Mouse (Mus musculus) stomach, postnatal 0 days (tissue): ENCODE results near the gene Mphosph10. TPM values are rescaled to one million over a fixed set of nuclear protein-coding genes. Genes with fewer than 3 reads are reported as not detected.
A peak's percentile ranks its signal among the peaks of the same experiment; 100 is the strongest.

ENCODE experiments used
- ATAC-seq: fragments of 200-750 bp; cut with Nextera tagmentation; 2 replicates; pipeline ENCODE4 v1.8.0; 2017; ENCODE audit not compliant: low FRiP score, low TSS enrichment
- DNase-seq: peaks from one replicate; pipeline ENCODE4 v3.0.0-alpha.2; 2016; ENCODE audit warnings: low spot score
- H3K27ac ChIP-seq: fragments of 300-500 bp; sonication (generic); replicated peaks from 2 replicates; pipeline ENCODE4 v1.5.1; 2014; ENCODE audit warnings: mild to moderate bottlenecking, control low read depth
- H3K27me3 ChIP-seq: fragments of 300-500 bp; sonication (generic); 2 replicates; pipeline ENCODE4 v1.6.1; 2014; ENCODE audit warnings: low read length; ENCODE audit not compliant: control insufficient read depth, insufficient read depth
- H3K36me3 ChIP-seq: fragments of 300-500 bp; sonication (generic); 2 replicates; pipeline ENCODE4 v1.6.1; 2014; ENCODE audit warnings: low read length, mixed read lengths; ENCODE audit not compliant: control insufficient read depth, insufficient read depth
- H3K4me1 ChIP-seq: fragments of 300-500 bp; sonication (generic); replicated peaks from 2 replicates; pipeline ENCODE4 v1.6.1; 2014; ENCODE audit warnings: antibody characterized with exemption; ENCODE audit not compliant: control insufficient read depth, insufficient read depth
- H3K4me2 ChIP-seq: fragments of 300-500 bp; sonication (generic); replicated peaks from 2 replicates; pipeline ENCODE4 v1.6.1; 2014; ENCODE audit warnings: low read depth, mild to moderate bottlenecking, control low read depth, moderate library complexity
- H3K4me3 ChIP-seq: fragments of 300-500 bp; sonication (generic); 2 replicates; pipeline ENCODE4 v1.5.1; 2014; ENCODE audit warnings: low read depth, low read length, control low read depth
- H3K9ac ChIP-seq: fragments of 300-500 bp; sonication (generic); 2 replicates; pipeline ENCODE4 v1.6.1; 2014; ENCODE audit warnings: mild to moderate bottlenecking, low read length, control low read depth, mixed read lengths
- H3K9me3 ChIP-seq: fragments of 300-500 bp; sonication (generic); 2 replicates; pipeline ENCODE4 v1.6.1; 2016; ENCODE audit warnings: low read length; ENCODE audit not compliant: control insufficient read depth
- CTCF ChIP-seq: IDR thresholded peaks from 2 replicates; pipeline ENCODE4 v1.5.1; 2016; ENCODE audit warnings: antibody characterized with exemption, low read depth, mild to moderate bottlenecking, moderate library complexity
- EP300 ChIP-seq: optimal IDR thresholded peaks from 2 replicates; pipeline ENCODE3; 2016; ENCODE audit warnings: antibody characterized with exemption
- WGBS: fragments of 180-500 bp; shearing (Covaris S2); extraction: QIAGEN DNeasy Blood & Tissue Kit; methylation state at CpG from one replicate; pipeline ENCODE4 v1.1.7; 2014; 5-methylcytosine and 5-hydroxymethylcytosine counted together
- polyA plus RNA-seq: library from polyadenylated mRNA; unstranded; fragments of >200 nt; fragmentation: Nextera tagmentation; extraction: Ambion mirVana; gene quantifications from 2 replicates; pipeline ENCODE4 v1.2.1, GENCODE M21; 2015

Mphosph10 gene
- polyA plus RNA-seq, 1 experiment from 2014 or later = 24.3 TPM

- no peak overlapping the region for H3K4me2 ChIP-seq
- no peak for TF ChIP-seq EP300
- no peak overlapping the region for H3K9ac ChIP-seq
- no peak overlapping the region for H3K27ac ChIP-seq
- WGBS = 89% methylated on average over 4 of the region's 4 CpGs
- H3K4me3 ChIP-seq = no peak overlapping the region
- ATAC-seq (no peak), DNase-seq (no peak)
- H3K36me3 ChIP-seq = no peaks in the 10 kb centered on the region; the same call in 1 of the 2 replicates
- H3K4me1 ChIP-seq = no peaks in the 10 kb centered on the region
- no peaks in the 10 kb centered on the region for H3K9me3 ChIP-seq
- no peaks in the 10 kb centered on the region for H3K27me3 ChIP-seq
Measured at GRCm38 (mm10) chr7:64402452-64402851, 10.4 kb upstream of the Mphosph10 start.

GRCm38 (mm10) chr7:64400725-64401124, 8.7 kb upstream of the Mphosph10 start:
- H3K4me2 ChIP-seq = no peak overlapping the region
- H3K4me1 ChIP-seq = no peaks in the 10 kb centered on the region
- ATAC-seq (no peak), DNase-seq (no peak)
- H3K36me3 ChIP-seq = no peaks in the 10 kb centered on the region; the same call in 1 of the 2 replicates
- H3K9ac ChIP-seq = no peak overlapping the region
- H3K4me3 ChIP-seq = no peak overlapping the region
- TF ChIP-seq CTCF (no peak), EP300 (no peak)
- 93% methylated on average over 1 of the region's 1 CpGs for WGBS
- H3K27me3 ChIP-seq = no peaks in the 10 kb centered on the region
- no peak overlapping the region for H3K27ac ChIP-seq
- no peaks in the 10 kb centered on the region for H3K9me3 ChIP-seq

GRCm38 (mm10) chr7:64392819-64393151, 717 bp upstream of the Mphosph10 start:
- whole genome bisulfite sequencing = under 1% methylated on average over 15 of the region's 15 CpGs
- Histone ChIP-seq H3K27me3 (no peaks in the 10 kb centered on the region), H3K27ac (peak overlapping the region; percentile 87), H3K36me3 (no peaks in the 10 kb centered on the region; the same call in 1 of the 2 replicates), H3K9me3 (no peaks in the 10 kb centered on the region), H3K4me1 (no peaks in the 10 kb centered on the region), H3K9ac (peak overlapping the region; percentile 79), H3K4me2 (peak overlapping the region; percentile 72), H3K4me3 (peak overlapping the region; percentile 82)
- ATAC-seq (peak; percentile 67), DNase-seq (no peak)
- TF ChIP-seq EP300 (no peak), CTCF (no peak)

- Histone ChIP-seq H3K36me3 (peaks cover 3% of the 10 kb centered on the region; the same call in 1 of the 2 replicates), H3K27ac (peak overlapping the region; percentile 25), H3K9ac (peak overlapping the region; percentile 68), H3K27me3 (no peaks in the 10 kb centered on the region), H3K4me3 (peak overlapping the region; percentile 82), H3K4me1 (no peaks in the 10 kb centered on the region), H3K4me2 (peak overlapping the region; percentile 78), H3K9me3 (no peaks in the 10 kb centered on the region)
- 2% methylated on average over 8 of the region's 8 CpGs for WGBS
- TF ChIP-seq EP300 (no peak), CTCF (no peak)
- no peak for ATAC-seq
- peak; percentile 19 for DNase-seq
Measured at GRCm38 (mm10) chr7:64391479-64391878, 589 bp downstream of the Mphosph10 start.

GRCm38 (mm10) chr7:64373830-64374562, 18.1 kb downstream of the Mphosph10 start, which contains the start of gene Fan1:
Gene Fan1, minus strand, starts transcription at chr7:64374095.
- Histone ChIP-seq H3K4me2 (peak within 1 kb of the TSS; percentile 65), H3K36me3 (peaks cover 13% of the 10 kb centered on the region), H3K9ac (peak within 1 kb of the TSS; percentile 78), H3K4me3 (peak within 1 kb of the TSS; percentile 68), H3K27me3 (no peaks in the 10 kb centered on the region), H3K27ac (peak within 1 kb of the TSS; percentile 91), H3K4me1 (no peaks in the 10 kb centered on the region), H3K9me3 (no peaks in the 10 kb centered on the region)
- DNase-seq (peak; percentile 91), ATAC-seq (peak; percentile 96)
- 2% methylated on average over 27 of the region's 27 CpGs for WGBS
- peak; percentile 68 for TF ChIP-seq CTCF
- no peak for TF ChIP-seq EP300

- DNase-seq (no peak), ATAC-seq (peak; percentile 53; the same call in 1 of the 2 replicates)
- TF ChIP-seq EP300 (no peak), CTCF (no peak)
- WGBS = 7% methylated on average over 18 of the region's 18 CpGs
- Histone ChIP-seq H3K4me3 (peak overlapping the region; percentile 68), H3K36me3 (peaks cover 6% of the 10 kb centered on the region), H3K9ac (peak overlapping the region; percentile 78), H3K4me1 (no peaks in the 10 kb centered on the region), H3K27ac (peak overlapping the region; percentile 91), H3K9me3 (no peaks in the 10 kb centered on the region), H3K4me2 (peak overlapping the region; percentile 65), H3K27me3 (no peaks in the 10 kb centered on the region)
Measured at GRCm38 (mm10) chr7:64373147-64373829, 18.8 kb downstream of the Mphosph10 start.
